Mouse (Mus musculus) frontal cortex, adult 2 months (tissue): Measurements from ENCODE around the gene Rpl27a. TPM values are rescaled to one million over a fixed set of nuclear protein-coding genes. Genes with fewer than 3 reads are reported as not detected.

ENCODE experiments used
- DNase-seq, 2 experiments: peaks; one replicate each; pipeline ENCODE4 v3.0.0; 2022; ENCODE audit warnings: low spot score in 1 of 2; ENCODE audit errors: extremely low spot score in 1 of 2
- polyA plus RNA-seq: library from polyadenylated mRNA; depleted of rRNA; stranded (reverse); fragments of >200 nt; gene quantifications from 2 replicates; pipeline ENCODE4 v1.2.3, GENCODE M21; 2012; rRNA removed

The Rpl27a gene
- polyA plus RNA-seq, 1 experiment, result 337 TPM

GRCm38 (mm10) chr7:109561466-109562153, 42.7 kb downstream of the Rpl27a start:
- no peak for DNase-seq

DNA sequence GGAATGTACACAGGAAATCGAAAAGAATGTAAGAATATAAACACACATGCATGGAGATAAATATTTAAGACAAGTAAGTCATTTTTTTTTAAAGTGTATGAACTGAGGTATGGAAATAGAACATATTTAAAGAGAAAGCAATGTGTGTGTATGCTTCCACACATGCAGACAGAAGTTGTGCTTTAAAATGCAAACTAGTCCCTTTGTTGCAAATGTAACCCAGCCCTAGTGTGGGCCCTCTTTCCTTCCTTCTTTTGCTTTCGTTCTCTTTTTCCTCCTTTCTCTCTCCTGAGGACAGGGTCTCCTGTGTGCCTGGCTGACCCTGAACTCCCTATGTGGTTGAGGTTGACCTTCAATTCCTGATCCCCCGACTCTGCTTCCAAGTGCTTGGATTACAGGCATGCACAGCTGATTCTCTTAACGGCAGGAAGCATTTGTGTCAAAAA, 43.2 kb downstream of the Rpl27a start:
- DNase-seq, result no peak

DNA sequence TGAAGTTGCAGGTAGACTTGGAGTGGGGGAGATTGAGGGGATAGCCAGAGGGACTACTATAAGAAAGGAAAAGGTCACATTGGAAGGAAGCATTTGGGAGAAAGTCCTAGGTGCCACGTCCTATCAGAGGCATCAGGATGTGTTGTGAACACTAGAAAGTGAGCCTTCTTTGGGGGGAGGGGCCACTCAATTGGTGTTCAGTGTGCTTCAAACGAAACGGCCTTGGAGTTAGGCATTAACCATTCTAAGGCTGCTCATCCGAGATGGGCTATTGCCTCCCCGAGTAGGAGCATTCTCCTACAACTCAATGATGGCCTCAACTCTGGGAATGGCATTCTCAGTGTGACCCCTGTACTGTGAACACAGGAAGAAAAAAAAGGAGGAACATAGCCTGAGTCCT, 43.7 kb downstream of the Rpl27a start:
- no peak for DNase-seq

DNA sequence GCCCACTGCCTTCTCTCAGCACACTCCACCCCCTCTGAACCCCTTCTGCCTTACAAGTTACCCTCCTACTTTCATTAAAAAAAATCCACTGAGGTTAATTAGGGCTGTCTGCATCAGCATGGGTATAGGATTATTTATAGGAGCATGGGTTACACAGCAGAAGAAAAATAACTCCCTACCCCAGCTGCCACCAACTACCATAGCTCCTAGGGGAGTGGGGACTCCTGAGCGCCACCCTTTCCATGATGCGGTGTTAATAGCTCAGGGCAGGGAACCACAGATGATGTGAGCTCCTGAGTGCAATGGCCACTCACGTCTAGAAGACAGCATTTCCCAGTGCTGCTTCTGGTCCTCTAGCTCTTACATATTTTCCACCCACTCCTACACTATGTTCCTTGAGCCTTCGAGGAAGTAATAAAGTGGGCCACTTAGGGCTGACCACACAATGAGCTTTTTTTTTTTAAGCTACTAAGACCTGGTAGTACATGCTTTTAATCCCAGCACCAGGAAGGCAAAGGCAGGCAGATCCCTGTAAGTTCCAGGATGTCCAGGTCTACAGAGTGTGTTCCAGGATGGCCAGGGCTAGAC, 44.9 kb downstream of the Rpl27a start:
- DNase-seq, result no peak

DNA sequence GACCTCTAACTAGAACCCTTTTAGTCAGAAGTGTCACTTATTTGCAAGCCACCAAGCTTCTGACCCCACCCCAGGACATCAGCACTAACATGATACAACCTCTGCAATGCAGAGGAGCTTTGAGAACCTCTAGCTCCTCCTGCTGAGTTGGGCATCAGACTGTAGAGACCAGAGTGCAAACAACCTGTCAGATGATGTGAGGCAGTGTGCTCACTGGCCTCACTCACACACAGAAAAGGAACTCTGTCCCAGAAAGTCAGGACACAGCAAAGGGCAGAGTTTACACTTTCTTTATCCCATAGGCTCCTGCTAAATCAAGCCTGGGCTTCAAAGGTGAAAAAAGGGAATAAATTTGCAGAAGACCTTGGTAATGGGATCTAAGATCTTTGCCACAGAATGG, 47.4 kb downstream of the Rpl27a start:
- DNase-seq, result no peak

DNA sequence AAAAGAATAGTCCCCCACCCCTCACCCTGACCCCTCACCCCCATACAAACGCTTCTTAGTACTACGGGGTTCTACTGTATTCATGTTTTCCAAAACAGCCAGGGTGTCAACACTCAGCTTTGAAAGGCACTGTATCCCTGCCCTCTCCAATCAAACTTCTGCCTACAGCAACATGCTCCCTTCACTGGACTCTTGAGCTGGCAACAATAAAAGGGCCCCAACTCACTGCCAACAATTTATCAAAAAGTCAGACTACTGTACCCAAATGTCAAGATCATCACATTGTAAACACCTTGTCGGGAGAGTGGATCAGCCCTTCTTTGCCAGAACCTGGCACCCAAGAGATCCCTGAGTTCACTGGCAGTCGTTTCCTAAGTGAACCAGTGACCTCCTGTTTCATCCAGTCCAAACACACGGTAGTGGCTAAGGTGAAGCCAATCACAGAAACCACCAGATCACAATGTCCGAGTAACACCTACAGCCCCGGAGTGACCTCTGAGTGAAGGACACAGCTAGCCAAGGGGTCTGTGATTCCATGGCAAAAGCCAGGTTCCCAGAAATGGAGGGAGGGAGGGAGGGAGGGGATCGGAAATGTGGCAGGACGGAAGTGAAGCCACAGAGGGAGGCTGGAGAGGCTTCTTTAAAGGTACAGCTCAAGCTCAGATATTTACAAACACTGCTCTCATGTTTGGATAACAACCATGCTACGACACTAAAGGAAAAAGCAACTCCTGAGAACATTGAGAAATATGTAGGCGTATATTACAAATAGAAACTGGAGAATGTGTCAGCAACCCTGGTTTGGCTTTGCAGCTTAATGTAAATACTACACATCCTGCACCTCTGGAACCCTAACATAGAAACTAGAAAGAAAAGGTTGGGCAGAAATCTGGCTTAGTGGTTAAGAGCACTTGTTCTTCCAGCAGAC, 48.2 kb downstream of the Rpl27a start:
- no peak for DNase-seq

GRCm38 (mm10) chr7:109568391-109568892, 49.5 kb downstream of the Rpl27a start:
- DNase-seq, result no peak

Other genes starting within 250 kb of the Rpl27a start
- 2.1 and 2.6 TPM in 2 replicates for gene Stk33, start 80.1 kb upstream of the Rpl27a start, polyA plus RNA-seq
- gene Trim66, start 11.0 kb upstream of the Rpl27a start, polyA plus RNA-seq, result 7.9 and 9.6 TPM in 2 replicates
- 24.3 and 32.2 TPM in 2 replicates for gene St5, start 184.5 kb downstream of the Rpl27a start, polyA plus RNA-seq
- gene Akip1, start 184.5 kb downstream of the Rpl27a start, polyA plus RNA-seq, result 6.7 and 8.7 TPM in 2 replicates
- gene BC051019, start 204.7 kb downstream of the Rpl27a start, polyA plus RNA-seq, result 0.12 TPM in 1 of 2 replicates, not detected in the other
- gene Ascl3, start 212.6 kb downstream of the Rpl27a start, polyA plus RNA-seq, result 0.20 TPM in 1 of 2 replicates, not detected in the other
- gene Tmem9b, start 233.7 kb downstream of the Rpl27a start, polyA plus RNA-seq, result 143 and 149 TPM in 2 replicates